Mouse (Mus musculus) heart, embryonic 10.5 days (tissue): ENCODE data around the gene Slc13a5. TPM values are rescaled to one million over a fixed set of nuclear protein-coding genes. Genes with fewer than 3 reads are reported as not detected.

Source experiments
- DNase-seq: peaks from one replicate; pipeline ENCODE4 v3.0.0-alpha.2; 2017; ENCODE audit warnings: low spot score
- H3K27ac ChIP-seq: fragments of 300-500 bp; sonication (generic); 2 replicates; pipeline ENCODE4 v1.5.1; 2016; ENCODE audit warnings: mild to moderate bottlenecking
- H3K27me3 ChIP-seq: fragments of 300-500 bp; sonication (generic); 2 replicates; pipeline ENCODE4 v1.6.1; 2016; ENCODE audit warnings: mild to moderate bottlenecking; ENCODE audit not compliant: poor library complexity, insufficient read depth, severe bottlenecking
- H3K36me3 ChIP-seq: fragments of 300-500 bp; sonication (generic); 2 replicates; pipeline ENCODE4 v1.6.1; 2016; ENCODE audit warnings: mild to moderate bottlenecking, moderate library complexity
- H3K4me1 ChIP-seq: fragments of 300-500 bp; sonication (generic); 2 replicates; pipeline ENCODE4 v1.6.1; 2016; ENCODE audit warnings: mild to moderate bottlenecking
- H3K4me3 ChIP-seq: fragments of 300-500 bp; sonication (generic); 2 replicates; pipeline ENCODE4 v1.5.1; 2016; ENCODE audit warnings: mild to moderate bottlenecking, moderate library complexity
- H3K9me3 ChIP-seq: fragments of 300-500 bp; sonication (generic); 2 replicates; pipeline ENCODE4 v1.6.1; 2016; ENCODE audit warnings: mild to moderate bottlenecking, moderate library complexity
- WGBS: fragments of 180-500 bp; shearing (Covaris S2); methylation state at CpG from one replicate; pipeline ENCODE4 v1.1.7; 2016; 5-methylcytosine and 5-hydroxymethylcytosine counted together
- polyA plus RNA-seq: library from polyadenylated mRNA; unstranded; fragments of >200 nt; fragmentation: Nextera tagmentation; extraction: Ambion mirVana; gene quantifications from 2 replicates; pipeline ENCODE4 v1.2.1, GENCODE M21; 2016

Gene Slc13a5
- polyA plus RNA-seq, result 0.18 and 0.26 TPM in 2 replicates

GRCm38 (mm10) chr11:72266960-72267560 lies at the start of gene Slc13a5:
TSS of gene Slc13a5 (minus strand) at chr11:72267222.
- WGBS, result 3% methylated on average over 36 of the region's 36 CpGs
- DNase-seq, result no peak
- H3K27me3 ChIP-seq, result peaks cover 62% of the 10 kb centered on the region

GRCm38 (mm10) chr11:72314151-72314895 lies 47.3 kb upstream of the Slc13a5 start, which contains the start of gene Fbxo39:
TSS of gene Fbxo39 (plus strand) at chr11:72314444.
- 9% methylated on average over 42 of the region's 42 CpGs for WGBS
- Histone ChIP-seq H3K27ac (no peak within 1 kb of the TSS), H3K27me3 (peaks cover 63% of the 10 kb centered on the region), H3K9me3 (no peaks in the 10 kb centered on the region), H3K36me3 (no peaks in the 10 kb centered on the region), H3K4me3 (peak within 1 kb of the TSS; percentile 52), H3K4me1 (peaks cover 11% of the 10 kb centered on the region)
- DNase-seq, result no peak

More at GRCm38 (mm10) chr11:72266960-72267560, at the start of gene Slc13a5:
- Histone ChIP-seq H3K4me1 (peaks cover 31% of the 10 kb centered on the region), H3K27ac (peak within 1 kb of the TSS; percentile 32), H3K4me3 (peak within 1 kb of the TSS; percentile 64), H3K36me3 (no peaks in the 10 kb centered on the region), H3K9me3 (no peaks in the 10 kb centered on the region)

DNA sequence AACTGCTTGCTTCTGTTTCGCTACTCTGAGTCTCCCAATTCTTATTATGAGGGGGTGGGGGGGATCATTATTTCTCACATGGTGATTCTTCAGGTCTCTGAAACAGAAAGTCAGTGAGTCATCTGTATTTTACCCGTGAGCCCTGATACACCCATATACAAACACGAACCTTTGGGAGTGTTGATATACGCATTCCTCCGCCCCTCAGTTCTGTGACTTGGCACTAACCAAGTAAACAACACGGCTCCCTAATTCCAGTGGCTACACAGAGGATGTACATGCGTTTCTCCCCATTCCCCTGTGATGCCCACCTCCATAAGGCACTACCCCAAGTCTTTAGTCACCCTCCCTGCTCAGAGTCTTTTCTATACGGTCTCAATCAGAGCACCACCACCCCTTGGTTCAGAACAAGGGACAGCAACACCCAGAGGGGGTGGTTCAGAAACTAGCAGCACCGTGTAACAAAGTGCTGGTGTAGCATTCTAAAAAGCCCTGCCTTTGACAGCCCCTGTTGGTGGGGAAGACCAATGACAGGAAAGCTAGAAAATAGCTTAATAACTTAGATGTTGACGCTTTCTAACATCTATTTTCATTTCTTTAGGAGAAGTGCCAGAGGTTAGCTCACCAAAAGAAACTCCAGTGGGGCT lies 44.5 kb upstream of the Slc13a5 start:
- no peaks in the 10 kb centered on the region for H3K36me3 ChIP-seq
- no peaks in the 10 kb centered on the region for H3K9me3 ChIP-seq
- no peak for DNase-seq
- no peak overlapping the region for H3K4me3 ChIP-seq
- no peak overlapping the region for H3K27ac ChIP-seq
- 81% methylated on average over 10 of the region's 10 CpGs for WGBS
- peaks cover 40% of the 10 kb centered on the region for H3K27me3 ChIP-seq
- peaks cover 20% of the 10 kb centered on the region for H3K4me1 ChIP-seq

- H3K9me3 ChIP-seq, result no peaks in the 10 kb centered on the region
- no peak overlapping the region for H3K4me3 ChIP-seq
- no peaks in the 10 kb centered on the region for H3K36me3 ChIP-seq
- H3K27ac ChIP-seq, result no peak overlapping the region
- peaks cover 36% of the 10 kb centered on the region for H3K27me3 ChIP-seq
- WGBS, result 62% methylated on average over 4 of the region's 4 CpGs
- H3K4me1 ChIP-seq, result peaks cover 20% of the 10 kb centered on the region
- DNase-seq, result no peak
Observed at GRCm38 (mm10) chr11:72310491-72310890, 43.5 kb upstream of the Slc13a5 start.

DNA sequence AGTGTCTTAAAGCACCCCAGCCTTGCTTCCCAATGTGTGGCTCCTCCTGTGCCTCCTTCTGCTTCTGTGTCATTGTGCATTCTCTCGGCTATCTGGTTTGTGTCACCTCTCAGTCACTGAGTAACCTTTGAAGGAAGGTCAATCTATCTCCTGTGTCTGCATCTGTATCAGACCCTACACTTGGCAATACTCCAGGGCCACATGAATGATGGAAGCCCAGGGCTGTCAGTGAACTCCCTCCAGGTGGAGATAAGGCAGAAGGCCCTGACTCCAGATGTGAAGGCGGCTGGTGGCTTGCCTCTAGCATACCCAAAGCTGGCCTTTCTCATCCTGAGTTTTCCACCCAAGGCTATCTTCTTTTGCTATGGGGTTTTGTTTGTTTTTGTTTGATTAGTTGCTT lies 42.0 kb upstream of the Slc13a5 start:
- H3K9me3 ChIP-seq, result no peaks in the 10 kb centered on the region
- H3K27me3 ChIP-seq, result peaks cover 23% of the 10 kb centered on the region
- DNase-seq, result peak; percentile 81
- 10% methylated on average over 2 of the region's 2 CpGs for WGBS
- no peak overlapping the region for H3K27ac ChIP-seq
- H3K36me3 ChIP-seq, result no peaks in the 10 kb centered on the region
- no peak overlapping the region for H3K4me3 ChIP-seq
- peaks cover 13% of the 10 kb centered on the region for H3K4me1 ChIP-seq

DNA sequence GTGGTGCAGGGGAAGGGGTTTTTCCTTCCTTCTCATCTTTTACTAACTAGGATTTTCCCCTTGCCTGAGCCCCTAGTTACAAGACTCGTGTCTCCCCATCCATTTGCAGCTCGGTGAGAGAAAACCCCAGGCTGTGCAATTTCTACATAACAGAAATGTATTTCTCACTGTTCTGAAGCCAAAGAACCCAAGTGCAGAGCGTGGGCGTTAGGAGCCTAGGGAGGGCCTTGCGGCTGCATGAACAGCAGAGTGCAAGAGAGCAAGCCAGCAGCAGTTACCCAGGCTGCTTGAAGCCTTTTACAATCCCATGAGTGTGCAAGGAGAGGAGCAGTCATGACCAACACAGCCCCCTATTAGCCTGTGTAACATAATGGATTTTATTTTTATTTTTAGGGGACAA lies 40.4 kb upstream of the Slc13a5 start:
- DNase-seq, result no peak
- H3K4me3 ChIP-seq, result no peak overlapping the region
- no peaks in the 10 kb centered on the region for H3K36me3 ChIP-seq
- no peak overlapping the region for H3K27ac ChIP-seq
- 78% methylated on average over 5 of the region's 5 CpGs for WGBS
- H3K27me3 ChIP-seq, result peaks cover 7% of the 10 kb centered on the region; the same call in 1 of the 2 replicates
- no peaks in the 10 kb centered on the region for H3K9me3 ChIP-seq
- peaks cover 13% of the 10 kb centered on the region for H3K4me1 ChIP-seq

DNA sequence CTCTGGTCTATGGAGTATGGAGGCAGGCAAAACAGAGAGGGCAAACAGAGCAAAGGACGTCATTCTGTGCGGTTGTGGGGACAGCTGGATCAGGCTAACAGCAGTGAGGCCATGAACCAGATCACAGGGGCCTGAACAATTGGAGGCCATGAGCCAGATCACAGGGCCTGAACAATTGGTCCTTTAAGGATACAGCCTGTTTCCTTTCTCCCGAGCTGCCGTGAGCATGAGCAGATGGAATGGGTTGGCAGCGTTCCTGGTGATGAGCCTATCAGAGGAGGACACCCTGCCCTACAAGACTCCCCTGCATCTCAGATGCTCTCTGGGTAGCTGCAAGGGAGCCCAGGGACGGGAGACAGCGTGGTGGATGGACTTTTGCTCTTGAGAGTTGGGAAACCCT lies 35.2 kb upstream of the Slc13a5 start:
- no peak for DNase-seq
- Histone ChIP-seq H3K9me3 (no peaks in the 10 kb centered on the region), H3K4me1 (peaks cover 11% of the 10 kb centered on the region), H3K36me3 (no peaks in the 10 kb centered on the region), H3K27ac (0 out of 2 replicates have a peak overlapping the region, but pooled peaks have one; percentile 57), H3K4me3 (no peak overlapping the region), H3K27me3 (peaks cover 4% of the 10 kb centered on the region; the same call in 1 of the 2 replicates)
- WGBS, result 76% methylated on average over 7 of the region's 7 CpGs

DNA sequence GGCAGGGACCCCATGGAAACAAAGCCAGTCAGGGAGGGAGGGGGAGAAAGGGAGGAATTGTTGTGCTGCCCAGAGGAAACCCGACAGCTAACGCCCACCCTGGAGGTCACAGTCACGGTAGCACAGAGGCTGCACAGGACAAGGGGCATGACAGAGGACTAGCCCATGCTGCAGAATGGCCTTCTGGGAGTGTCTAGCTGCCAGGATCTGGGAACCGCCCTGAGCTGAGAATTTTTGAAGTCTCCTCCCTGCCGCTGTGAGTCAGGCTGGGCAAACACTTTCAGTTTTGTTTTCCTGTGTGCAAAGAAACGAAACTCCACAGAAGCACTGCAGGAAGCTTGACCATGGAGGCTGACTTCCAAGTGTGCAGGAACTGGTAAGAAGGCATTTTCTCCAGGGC lies 34.3 kb upstream of the Slc13a5 start, which contains the start of gene Xaf1:
Gene Xaf1, plus strand, starts transcription at position 296 of the 400 bp plus-strand sequence.
- Histone ChIP-seq H3K36me3 (no peaks in the 10 kb centered on the region), H3K4me1 (peaks cover 11% of the 10 kb centered on the region), H3K9me3 (no peaks in the 10 kb centered on the region), H3K27me3 (peaks cover 4% of the 10 kb centered on the region; the same call in 1 of the 2 replicates), H3K27ac (peak within 1 kb of the TSS; percentile 57), H3K4me3 (peak within 1 kb of the TSS; percentile 25; the same call in 1 of the 2 replicates)
- DNase-seq, result peak; percentile 78
- 22% methylated on average over 6 of the region's 6 CpGs for WGBS

DNA sequence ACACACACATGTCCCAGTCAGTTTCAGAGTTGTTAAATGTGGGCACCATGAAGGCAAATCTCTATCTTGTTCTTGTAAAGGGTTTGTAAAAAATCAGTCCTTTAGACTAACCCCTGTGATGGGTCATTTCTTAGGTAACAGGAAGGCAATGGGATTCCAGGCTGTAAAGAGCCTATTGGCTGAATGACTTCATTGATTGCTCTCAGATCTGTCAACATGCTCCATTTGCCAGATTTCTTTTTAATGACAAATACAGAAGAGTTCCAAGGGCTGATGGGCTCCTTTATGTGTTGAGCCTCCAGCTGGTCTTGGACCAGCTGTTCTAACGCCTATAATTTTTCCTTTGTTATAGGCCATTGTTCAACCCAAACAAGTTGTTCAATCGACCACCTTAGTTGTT lies 26.1 kb upstream of the Slc13a5 start:
- Histone ChIP-seq H3K27me3 (no peaks in the 10 kb centered on the region), H3K36me3 (no peaks in the 10 kb centered on the region), H3K4me3 (no peak overlapping the region), H3K27ac (no peak overlapping the region), H3K4me1 (no peaks in the 10 kb centered on the region), H3K9me3 (no peaks in the 10 kb centered on the region)
- WGBS, result 84% methylated on average over 2 of the region's 2 CpGs
- no peak for DNase-seq

- WGBS, result 82% methylated on average over 3 of the region's 3 CpGs
- Histone ChIP-seq H3K36me3 (no peaks in the 10 kb centered on the region), H3K27me3 (no peaks in the 10 kb centered on the region)
Observed at GRCm38 (mm10) chr11:72287543-72287942, 20.5 kb upstream of the Slc13a5 start.

GRCm38 (mm10) chr11:72287126-72287525 lies 20.1 kb upstream of the Slc13a5 start:
- H3K36me3 ChIP-seq, result no peaks in the 10 kb centered on the region
- no peaks in the 10 kb centered on the region for H3K27me3 ChIP-seq
- no peak for DNase-seq
- H3K27ac ChIP-seq, result no peak overlapping the region
- H3K4me3 ChIP-seq, result no peak overlapping the region
- WGBS, result 85% methylated on average over 2 of the region's 2 CpGs
- H3K4me1 ChIP-seq, result no peaks in the 10 kb centered on the region
- H3K9me3 ChIP-seq, result no peaks in the 10 kb centered on the region

More at GRCm38 (mm10) chr11:72287543-72287942, 20.5 kb upstream of the Slc13a5 start:
- H3K4me3 ChIP-seq, result no peak overlapping the region
- H3K4me1 ChIP-seq, result no peaks in the 10 kb centered on the region
- H3K9me3 ChIP-seq, result no peaks in the 10 kb centered on the region
- no peak for DNase-seq
- H3K27ac ChIP-seq, result no peak overlapping the region

- Histone ChIP-seq H3K36me3 (no peaks in the 10 kb centered on the region), H3K4me3 (no peak overlapping the region), H3K9me3 (no peaks in the 10 kb centered on the region), H3K27ac (no peak overlapping the region), H3K4me1 (no peaks in the 10 kb centered on the region), H3K27me3 (no peaks in the 10 kb centered on the region)
- 68% methylated on average over 3 of the region's 3 CpGs for WGBS
- no peak for DNase-seq
Observed at GRCm38 (mm10) chr11:72286651-72287050, 19.6 kb upstream of the Slc13a5 start.
